Mouse (Mus musculus) liver, adult 2 months (tissue): Measurements from ENCODE around the gene Kcnab1.

Experiments used
- CTCF ChIP-seq: fragments of 200-500 bp; IDR thresholded peaks from 2 replicates; pipeline ENCODE4 v1.5.1; 2011; ENCODE audit warnings: low read depth, low read length, control low read depth
- POLR2A ChIP-seq: fragments of 200-500 bp; IDR thresholded peaks from 2 replicates; pipeline ENCODE4 v1.6.1; 2011; ENCODE audit warnings: low read length, control low read depth; ENCODE audit not compliant: insufficient read depth; ENCODE audit errors: extremely low read depth

DNA sequence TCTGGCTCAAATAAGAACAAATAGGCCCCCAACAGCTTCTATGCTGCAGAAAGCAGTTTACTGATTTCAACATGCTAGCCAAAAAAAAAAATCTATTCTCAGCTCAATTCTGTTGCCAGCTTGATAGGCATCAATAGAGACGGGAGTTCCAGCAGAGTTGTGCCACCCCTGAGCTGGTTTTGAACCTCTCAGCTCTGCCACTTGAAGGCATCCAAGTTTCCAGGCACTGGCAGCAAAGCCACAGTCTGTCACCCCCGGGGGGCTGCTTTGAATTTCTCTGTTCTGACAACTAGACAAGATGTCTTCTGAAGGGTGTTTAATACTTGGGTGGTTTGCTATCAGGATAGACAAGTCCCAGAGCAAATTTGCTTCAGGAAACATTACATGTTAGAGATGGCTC is 104.5 kb downstream of the Kcnab1 start:
- TF ChIP-seq POLR2A (no peak), CTCF (no peak)
